Mouse (Mus musculus): Measurements from ENCODE around the gene Olfr119.
"Not testable (repeated sequence)": the region's sequence is repeated elsewhere in the genome, so short reads cannot be mapped to it uniquely, and the experiment has no call there.

Olfr119 gene

DNA sequence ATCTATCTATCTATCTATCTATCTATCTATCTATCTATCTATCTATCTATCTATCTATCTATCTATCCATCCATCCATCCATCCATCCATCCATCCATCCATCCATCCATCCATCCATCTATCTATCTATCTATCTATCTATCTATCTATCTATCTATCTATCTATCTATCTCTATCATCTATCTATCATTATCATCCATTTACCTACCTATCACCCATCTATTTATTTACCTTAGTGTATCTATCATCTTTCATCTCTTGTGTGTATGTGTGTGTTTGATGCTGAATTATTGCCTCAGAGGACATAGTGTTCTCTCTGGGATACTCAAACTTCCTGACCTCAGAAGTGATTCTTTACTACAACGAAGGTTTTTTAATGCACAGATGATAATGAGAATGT, at the start of gene Olfr119:
TSS of gene Olfr119 (plus strand) at position 301 of the 400 bp plus-strand sequence.
- not testable (repeated sequence) for DNase-seq

DNA sequence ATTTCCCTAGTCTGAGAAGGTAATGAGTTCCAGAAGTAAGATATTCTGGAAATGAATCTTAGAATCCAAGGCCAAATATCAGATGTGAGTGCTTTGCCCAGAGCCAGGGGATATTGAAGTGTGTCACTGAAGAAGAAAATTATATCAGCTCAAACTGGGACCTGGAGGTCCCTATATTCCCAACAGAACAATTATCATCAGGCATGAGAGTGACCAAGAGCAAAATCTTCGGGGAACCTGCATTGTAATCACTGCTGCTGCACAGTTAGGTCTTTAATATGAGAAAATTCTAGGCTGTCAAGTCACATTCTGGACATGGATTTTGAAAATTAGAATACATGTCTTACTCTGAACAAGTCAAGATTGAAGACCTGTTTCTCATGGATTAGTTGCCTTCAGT, 32.7 kb upstream of the Olfr119 start, which contains the start of gene Olfr117:
TSS of gene Olfr117 (minus strand) at position 101 of the 400 bp plus-strand sequence.
- no peak for DNase-seq

DNA sequence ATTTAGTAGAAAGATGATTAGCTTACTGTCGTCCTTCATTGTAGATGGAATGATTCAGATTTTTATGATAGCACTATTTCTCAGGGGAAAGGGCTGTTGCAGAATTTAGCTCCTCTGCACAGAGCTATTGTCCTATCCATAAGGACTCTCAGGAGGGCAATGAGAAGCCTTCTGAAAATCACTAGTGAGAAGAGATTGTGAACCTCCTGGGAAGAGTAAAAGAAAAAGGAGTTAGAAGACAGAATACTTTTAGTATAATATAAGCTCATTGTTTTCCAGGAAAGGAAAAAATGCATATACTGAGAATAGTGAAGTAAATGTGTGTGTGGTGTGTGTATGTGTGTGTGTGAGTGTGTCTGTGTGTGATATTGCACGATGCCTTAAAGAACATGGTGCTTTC, 29.7 kb upstream of the Olfr119 start, which contains the start of gene Olfr118:
TSS of gene Olfr118 (plus strand) at position 301 of the 400 bp plus-strand sequence.
- no peak for DNase-seq

DNA sequence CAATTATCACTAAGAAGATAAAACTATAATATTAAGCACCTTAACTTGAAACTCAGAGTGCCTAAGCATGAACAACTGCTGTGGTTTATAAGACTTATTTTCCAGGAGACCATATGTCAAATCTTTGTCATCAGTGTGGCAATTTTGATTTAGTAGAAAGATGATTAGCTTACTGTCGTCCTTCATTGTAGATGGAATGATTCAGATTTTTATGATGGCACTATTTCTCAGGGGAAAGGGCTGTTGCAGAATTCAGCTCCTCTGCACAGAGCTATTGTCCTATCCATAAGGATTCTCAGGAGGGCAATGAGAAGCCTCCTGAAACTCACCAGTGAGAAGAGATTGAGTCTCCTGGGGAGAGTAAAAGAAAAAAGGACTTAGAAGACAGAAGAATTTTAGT, 25.1 kb downstream of the Olfr119 start, which contains the start of gene Olfr120:
TSS of gene Olfr120 (plus strand) at position 301 of the 400 bp plus-strand sequence.
- no peak for DNase-seq

DNA sequence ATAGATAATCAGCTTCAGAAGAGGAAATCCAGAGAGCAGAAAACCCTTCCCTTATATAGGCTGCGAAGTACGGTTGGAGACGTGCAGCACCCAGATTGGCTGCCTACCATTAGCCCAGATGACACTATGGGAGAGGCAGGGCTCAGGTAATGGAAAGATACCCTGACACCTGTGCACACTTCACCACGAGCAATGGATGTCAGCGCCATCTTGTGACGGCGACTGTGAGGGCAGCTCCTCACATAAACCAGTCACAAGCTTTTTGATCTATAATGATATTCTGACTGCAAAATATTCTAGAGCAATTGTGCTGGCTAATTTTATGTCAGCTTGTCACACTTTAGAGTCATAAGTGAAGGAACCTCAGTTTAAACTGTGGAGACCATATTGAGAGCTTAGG, 41.7 kb downstream of the Olfr119 start:
- DNase-seq, result no peak

Data from cerebellum, adult 9-11 months (tissue).